Mouse (Mus musculus): ENCODE results near the gene Macc1. TPM values are rescaled to one million over a fixed set of nuclear protein-coding genes. Genes with fewer than 3 reads are reported as not detected.

Gene Macc1
- 0.67 and 0.81 TPM in 2 replicates for polyA plus RNA-seq (2011; ENCODE audit: insufficient read depth, insufficient read length, low read depth, missing spikeins)

DNA sequence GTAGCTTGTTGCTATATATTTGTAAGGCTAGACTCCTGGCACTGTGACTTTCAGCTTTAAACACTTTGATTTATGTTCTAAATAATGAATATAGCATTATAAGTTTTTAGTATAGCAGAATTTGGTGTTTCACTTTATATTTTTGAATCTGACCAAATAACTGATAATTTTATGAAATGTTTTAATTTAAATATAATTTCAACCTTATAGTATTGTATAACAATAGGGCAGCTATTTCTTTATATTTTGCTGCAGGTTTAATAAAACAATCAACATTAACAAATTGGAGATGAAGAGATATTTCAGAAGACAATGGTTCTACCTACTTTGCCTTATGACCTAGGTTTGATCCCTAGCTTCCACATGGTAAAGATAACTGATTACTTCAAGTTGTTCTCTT, at the start of gene Macc1:
Macc1 (plus strand) TSS at position 301 of the 400 bp plus-strand sequence.
- Histone ChIP-seq H3K36me3 (ENCODE audit: control insufficient read depth, insufficient read depth, low read length, poor library complexity, severe bottlenecking) (no peaks in the 10 kb centered on the region), H3K4me1 (ENCODE audit: control insufficient read depth, insufficient read depth, low read length) (no peaks in the 10 kb centered on the region), H3K4me3 (ENCODE audit: low read depth, low read length) (no peak within 1 kb of the TSS), H3K9ac (ENCODE audit: low read depth, poor library complexity, severe bottlenecking) (no peak within 1 kb of the TSS), H3K9me3 (replicated peaks; ENCODE audit: control insufficient read depth, insufficient read depth, low read length, poor library complexity, severe bottlenecking) (no peaks in the 10 kb centered on the region), H3K27ac (ENCODE audit: insufficient read depth, low read length) (no peak within 1 kb of the TSS), H3K27me3 (ENCODE audit: control insufficient read depth, insufficient read depth, low read length, poor library complexity, severe bottlenecking) (no peaks in the 10 kb centered on the region)
- TF ChIP-seq CTCF (IDR thresholded peaks at IDR 0.05; ENCODE audit: low read depth, low read length) = no peak
- TF ChIP-seq POLR2A (IDR thresholded peaks at IDR 0.05; ENCODE audit: insufficient read depth, low read length) = no peak
- TF ChIP-seq EP300 (IDR thresholded peaks at IDR 0.05; ENCODE audit: insufficient read depth, low read depth, low read length) = no peak

DNA sequence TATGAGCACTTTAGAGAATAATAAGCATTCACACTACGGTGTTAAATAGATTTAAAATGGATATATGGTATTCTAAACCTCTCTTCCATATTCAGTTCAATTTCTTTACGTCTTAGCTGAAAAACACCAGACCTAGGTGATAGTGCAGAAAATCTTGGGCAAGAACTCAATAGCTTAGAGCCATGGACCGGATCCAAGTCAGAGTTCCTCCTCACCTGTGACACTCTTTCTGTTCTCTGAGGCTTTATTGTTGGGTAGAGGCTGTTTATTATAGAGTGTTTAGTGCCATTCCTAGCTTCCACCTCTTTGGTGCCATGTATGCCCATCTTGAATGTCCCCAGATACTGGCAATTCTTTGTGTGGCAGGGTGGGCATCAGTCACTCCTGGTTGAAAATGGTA, 49.6 kb upstream of the Macc1 start:
- Histone ChIP-seq H3K27ac (ENCODE audit: insufficient read depth, low read length) (no peak overlapping the region), H3K9ac (ENCODE audit: low read depth, poor library complexity, severe bottlenecking) (no peak overlapping the region), H3K27me3 (ENCODE audit: control insufficient read depth, insufficient read depth, low read length, poor library complexity, severe bottlenecking) (no peaks in the 10 kb centered on the region), H3K36me3 (ENCODE audit: control insufficient read depth, insufficient read depth, low read length, poor library complexity, severe bottlenecking) (no peaks in the 10 kb centered on the region), H3K9me3 (replicated peaks; ENCODE audit: control insufficient read depth, insufficient read depth, low read length, poor library complexity, severe bottlenecking) (no peaks in the 10 kb centered on the region), H3K4me1 (ENCODE audit: control insufficient read depth, insufficient read depth, low read length) (no peaks in the 10 kb centered on the region), H3K4me3 (ENCODE audit: low read depth, low read length) (no peak overlapping the region)
- TF ChIP-seq EP300 (IDR thresholded peaks at IDR 0.05; ENCODE audit: insufficient read depth, low read depth, low read length) = no peak
- no peak for TF ChIP-seq POLR2A (IDR thresholded peaks at IDR 0.05; ENCODE audit: insufficient read depth, low read length)
- TF ChIP-seq CTCF (IDR thresholded peaks at IDR 0.05; ENCODE audit: low read depth, low read length) = no peak

DNA sequence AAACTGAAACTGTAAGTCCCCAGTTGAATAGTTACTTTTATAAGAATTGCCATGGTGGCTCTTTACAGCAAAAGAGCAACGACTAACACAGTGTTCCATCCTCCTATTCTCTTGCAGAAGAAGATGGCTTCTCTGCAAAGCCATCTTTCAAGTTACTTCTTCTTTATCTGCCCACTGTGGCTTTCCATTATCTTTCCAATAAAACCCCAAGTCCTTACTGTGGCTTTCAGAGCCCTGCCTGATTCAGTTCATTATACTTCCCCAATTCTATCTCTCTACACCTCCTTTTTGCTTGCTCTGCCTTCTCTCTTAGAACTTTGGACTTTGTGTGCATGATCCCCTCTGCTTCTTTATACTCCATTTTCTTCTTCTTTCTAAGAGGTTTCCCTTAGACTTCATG, 45.3 kb upstream of the Macc1 start:
- no peak overlapping the region for H3K4me3 ChIP-seq (ENCODE audit: low read depth, low read length)
- no peak overlapping the region for H3K27ac ChIP-seq (ENCODE audit: insufficient read depth, low read length)
- H3K9ac ChIP-seq (ENCODE audit: low read depth, poor library complexity, severe bottlenecking) = no peak overlapping the region
- no peaks in the 10 kb centered on the region for H3K4me1 ChIP-seq (ENCODE audit: control insufficient read depth, insufficient read depth, low read length)
- H3K9me3 ChIP-seq (replicated peaks; ENCODE audit: control insufficient read depth, insufficient read depth, low read length, poor library complexity, severe bottlenecking) = no peaks in the 10 kb centered on the region
- H3K27me3 ChIP-seq (ENCODE audit: control insufficient read depth, insufficient read depth, low read length, poor library complexity, severe bottlenecking) = no peaks in the 10 kb centered on the region
- TF ChIP-seq EP300 (IDR thresholded peaks at IDR 0.05; ENCODE audit: insufficient read depth, low read depth, low read length) = no peak
- no peak for TF ChIP-seq CTCF (IDR thresholded peaks at IDR 0.05; ENCODE audit: low read depth, low read length)
- TF ChIP-seq POLR2A (IDR thresholded peaks at IDR 0.05; ENCODE audit: insufficient read depth, low read length) = no peak
- no peaks in the 10 kb centered on the region for H3K36me3 ChIP-seq (ENCODE audit: control insufficient read depth, insufficient read depth, low read length, poor library complexity, severe bottlenecking)

DNA sequence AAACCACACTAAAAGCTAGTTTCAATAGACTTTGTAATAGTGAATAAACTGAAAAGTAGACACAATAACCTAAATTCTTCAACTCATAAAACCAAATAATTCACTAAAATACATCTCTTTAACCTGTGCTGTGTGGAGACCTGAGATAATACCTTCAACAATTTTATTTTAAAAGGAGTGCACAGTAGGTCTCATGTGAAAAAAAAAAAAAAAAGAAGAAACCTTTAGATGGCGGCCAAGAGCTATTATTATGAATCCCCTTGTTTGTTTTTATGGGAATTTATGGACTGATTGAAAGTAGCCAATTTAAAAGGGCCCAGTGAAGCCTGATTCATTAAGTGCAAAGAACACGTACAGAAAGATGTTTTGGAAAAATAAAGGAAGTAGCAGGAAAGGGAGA, 44.0 kb upstream of the Macc1 start:
- H3K27me3 ChIP-seq (ENCODE audit: control insufficient read depth, insufficient read depth, low read length, poor library complexity, severe bottlenecking) = no peaks in the 10 kb centered on the region
- no peak overlapping the region for H3K4me3 ChIP-seq (ENCODE audit: low read depth, low read length)
- no peaks in the 10 kb centered on the region for H3K4me1 ChIP-seq (ENCODE audit: control insufficient read depth, insufficient read depth, low read length)
- no peak overlapping the region for H3K27ac ChIP-seq (ENCODE audit: insufficient read depth, low read length)
- no peaks in the 10 kb centered on the region for H3K36me3 ChIP-seq (ENCODE audit: control insufficient read depth, insufficient read depth, low read length, poor library complexity, severe bottlenecking)
- no peak overlapping the region for H3K9ac ChIP-seq (ENCODE audit: low read depth, poor library complexity, severe bottlenecking)
- H3K9me3 ChIP-seq (replicated peaks; ENCODE audit: control insufficient read depth, insufficient read depth, low read length, poor library complexity, severe bottlenecking) = no peaks in the 10 kb centered on the region
- TF ChIP-seq EP300 (IDR thresholded peaks at IDR 0.05; ENCODE audit: insufficient read depth, low read depth, low read length) = no peak
- no peak for TF ChIP-seq POLR2A (IDR thresholded peaks at IDR 0.05; ENCODE audit: insufficient read depth, low read length)
- TF ChIP-seq CTCF (IDR thresholded peaks at IDR 0.05; ENCODE audit: low read depth, low read length) = no peak

DNA sequence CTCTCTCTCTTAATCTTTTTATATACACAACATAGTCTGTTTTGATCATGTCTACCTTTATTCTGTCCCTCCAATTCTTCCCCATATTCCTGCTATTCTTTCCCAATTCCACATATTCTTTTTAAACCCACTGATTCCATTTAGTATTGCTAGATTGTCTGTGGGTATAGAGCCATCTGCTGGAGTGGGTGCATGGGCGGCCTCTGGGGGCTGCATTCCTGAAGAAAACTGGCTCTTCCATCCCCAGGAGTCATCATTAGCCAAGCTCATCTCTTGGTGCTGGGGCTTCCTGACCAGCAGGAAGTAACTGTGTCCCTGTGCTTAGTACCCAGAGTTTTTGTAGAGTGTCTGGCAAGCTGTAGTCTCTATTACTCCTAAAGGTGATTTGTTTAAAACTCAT, 42.1 kb upstream of the Macc1 start:
- TF ChIP-seq CTCF (IDR thresholded peaks at IDR 0.05; ENCODE audit: low read depth, low read length) = no peak
- TF ChIP-seq POLR2A (IDR thresholded peaks at IDR 0.05; ENCODE audit: insufficient read depth, low read length) = no peak
- TF ChIP-seq EP300 (IDR thresholded peaks at IDR 0.05; ENCODE audit: insufficient read depth, low read depth, low read length) = no peak
- H3K9ac ChIP-seq (ENCODE audit: low read depth, poor library complexity, severe bottlenecking) = no peak overlapping the region
- no peaks in the 10 kb centered on the region for H3K4me1 ChIP-seq (ENCODE audit: control insufficient read depth, insufficient read depth, low read length)
- no peaks in the 10 kb centered on the region for H3K9me3 ChIP-seq (replicated peaks; ENCODE audit: control insufficient read depth, insufficient read depth, low read length, poor library complexity, severe bottlenecking)
- H3K27ac ChIP-seq (ENCODE audit: insufficient read depth, low read length) = no peak overlapping the region
- no peaks in the 10 kb centered on the region for H3K27me3 ChIP-seq (ENCODE audit: control insufficient read depth, insufficient read depth, low read length, poor library complexity, severe bottlenecking)
- H3K36me3 ChIP-seq (ENCODE audit: control insufficient read depth, insufficient read depth, low read length, poor library complexity, severe bottlenecking) = no peaks in the 10 kb centered on the region
- H3K4me3 ChIP-seq (ENCODE audit: low read depth, low read length) = no peak overlapping the region

DNA sequence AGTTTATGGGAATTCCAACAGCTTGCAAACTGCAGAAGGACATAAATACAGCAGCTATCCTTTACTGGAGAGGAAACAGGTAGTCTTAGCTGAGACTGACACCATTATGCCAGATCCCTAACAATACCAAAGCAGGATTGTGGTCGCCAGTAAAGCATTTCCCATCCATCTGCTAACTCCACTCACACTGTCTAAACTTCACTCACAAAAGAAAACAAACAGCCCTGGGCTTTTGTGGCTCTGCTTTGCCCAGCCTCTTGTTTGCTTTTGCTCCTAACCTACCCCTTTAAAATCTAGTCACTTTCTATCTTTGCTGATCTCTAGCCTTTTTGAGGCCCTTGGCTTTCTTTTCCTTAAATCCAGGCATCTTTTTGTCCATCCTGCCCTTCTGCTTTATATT, 40.5 kb upstream of the Macc1 start:
- no peaks in the 10 kb centered on the region for H3K9me3 ChIP-seq (replicated peaks; ENCODE audit: control insufficient read depth, insufficient read depth, low read length, poor library complexity, severe bottlenecking)
- H3K4me3 ChIP-seq (ENCODE audit: low read depth, low read length) = no peak overlapping the region
- H3K27me3 ChIP-seq (ENCODE audit: control insufficient read depth, insufficient read depth, low read length, poor library complexity, severe bottlenecking) = no peaks in the 10 kb centered on the region
- TF ChIP-seq CTCF (IDR thresholded peaks at IDR 0.05; ENCODE audit: low read depth, low read length) (no peak), EP300 (IDR thresholded peaks at IDR 0.05; ENCODE audit: insufficient read depth, low read depth, low read length) (no peak), POLR2A (IDR thresholded peaks at IDR 0.05; ENCODE audit: insufficient read depth, low read length) (no peak)
- H3K36me3 ChIP-seq (ENCODE audit: control insufficient read depth, insufficient read depth, low read length, poor library complexity, severe bottlenecking) = no peaks in the 10 kb centered on the region
- no peak overlapping the region for H3K9ac ChIP-seq (ENCODE audit: low read depth, poor library complexity, severe bottlenecking)
- H3K4me1 ChIP-seq (ENCODE audit: control insufficient read depth, insufficient read depth, low read length) = no peaks in the 10 kb centered on the region
- H3K27ac ChIP-seq (ENCODE audit: insufficient read depth, low read length) = no peak overlapping the region

Measured in ES-Bruce4 (cell line).